Mouse (Mus musculus) spleen, postnatal 14 days (tissue): ENCODE measurements at regions not wholly inside any gene's neighbourhood (a gene's known extent, or its start where the extent isn't known, plus 50 kb on each side); places are given as distances from the start of the nearest gene placed in this dataset.

Experiments
- DNase-seq, 2 experiments: peaks; one replicate each; pipeline ENCODE4 v3.0.0; 2021 to 2022; ENCODE audit warnings: low spot score in 2 of 2

GRCm38 (mm10) chr1:64295512-64295945 is 173.4 kb upstream of the Klf7 start:
- no peak for DNase-seq

- DNase-seq = no peak
Observed at GRCm38 (mm10) chr1:64295051-64295450, 173.0 kb upstream of the Klf7 start.

GRCm38 (mm10) chr1:64288812-64289447 is 166.8 kb upstream of the Klf7 start:
- no peak for DNase-seq

GRCm38 (mm10) chr1:64287068-64287467 is 165.0 kb upstream of the Klf7 start:
- no peak for DNase-seq

- DNase-seq = no peak
Observed at GRCm38 (mm10) chr1:64284656-64285055, 162.6 kb upstream of the Klf7 start.

GRCm38 (mm10) chr1:64275865-64276264 is 153.8 kb upstream of the Klf7 start:
- DNase-seq = no peak

GRCm38 (mm10) chr1:64275086-64275802 is 153.2 kb upstream of the Klf7 start:
- DNase-seq = no peak

GRCm38 (mm10) chr1:64257237-64257636 is 135.2 kb upstream of the Klf7 start:
- DNase-seq = no peak

GRCm38 (mm10) chr1:64255554-64256295 is 133.6 kb upstream of the Klf7 start:
- no peak for DNase-seq

- DNase-seq = no peak
Observed at GRCm38 (mm10) chr1:64254673-64255072, 132.6 kb upstream of the Klf7 start.

- no peak for DNase-seq
Observed at GRCm38 (mm10) chr1:64253996-64254395, 131.9 kb upstream of the Klf7 start.

- DNase-seq = no peak
Observed at GRCm38 (mm10) chr1:64242401-64242800, 120.3 kb upstream of the Klf7 start.

GRCm38 (mm10) chr1:64229654-64230053 is 107.6 kb upstream of the Klf7 start:
- DNase-seq = no peak

- no peak for DNase-seq
Observed at GRCm38 (mm10) chr1:64226001-64226918, 104.2 kb upstream of the Klf7 start.

- DNase-seq = no peak
Observed at GRCm38 (mm10) chr1:64223779-64224687, 102.0 kb upstream of the Klf7 start.

GRCm38 (mm10) chr1:64222475-64222874 is 100.4 kb upstream of the Klf7 start:
- DNase-seq = no peak

GRCm38 (mm10) chr1:64220486-64220885 is 98.4 kb upstream of the Klf7 start:
- no peak for DNase-seq

- no peak for DNase-seq
Observed at GRCm38 (mm10) chr1:64220040-64220439, 98.0 kb upstream of the Klf7 start.

- DNase-seq = no peak
Observed at GRCm38 (mm10) chr1:64215646-64216045, 93.6 kb upstream of the Klf7 start.

GRCm38 (mm10) chr1:64209131-64209530 is 87.0 kb upstream of the Klf7 start:
- DNase-seq = no peak
